Mouse (Mus musculus): Measurements from ENCODE around the gene Acmsd.

DNA sequence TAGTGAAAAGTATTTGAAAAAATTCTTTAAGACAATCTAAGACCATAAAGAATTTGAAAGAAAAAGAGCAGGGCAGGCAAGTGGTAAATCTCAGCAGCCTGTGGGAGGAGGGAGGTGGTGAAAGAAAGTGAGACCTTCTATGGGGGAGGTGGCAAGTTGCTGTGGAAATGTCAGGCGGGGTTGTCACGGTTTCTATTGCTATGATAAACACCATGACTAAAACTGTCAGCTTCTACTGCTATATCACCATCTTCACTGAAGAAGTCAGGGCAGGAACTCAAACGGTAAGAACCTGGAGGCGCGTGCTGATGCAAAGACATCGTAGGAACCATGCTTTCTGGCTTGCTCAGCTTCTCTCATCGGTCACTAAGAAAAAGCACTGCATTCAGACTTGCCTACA lies 83.7 kb downstream of the Acmsd start:
- no peak for TF ChIP-seq CTCF (conservative IDR thresholded peaks at IDR 0.05; ENCODE audit: low read length)
- no peak for TF ChIP-seq NANOG (IDR thresholded peaks at IDR 0.05; ENCODE audit: borderline replicate concordance, low read length)
- no peak for TF ChIP-seq POU5F1 (IDR thresholded peaks at IDR 0.05; ENCODE audit: borderline replicate concordance, low read length)

Data from E14TG2a.4 (cell line).